In the genomic region with DNA sequence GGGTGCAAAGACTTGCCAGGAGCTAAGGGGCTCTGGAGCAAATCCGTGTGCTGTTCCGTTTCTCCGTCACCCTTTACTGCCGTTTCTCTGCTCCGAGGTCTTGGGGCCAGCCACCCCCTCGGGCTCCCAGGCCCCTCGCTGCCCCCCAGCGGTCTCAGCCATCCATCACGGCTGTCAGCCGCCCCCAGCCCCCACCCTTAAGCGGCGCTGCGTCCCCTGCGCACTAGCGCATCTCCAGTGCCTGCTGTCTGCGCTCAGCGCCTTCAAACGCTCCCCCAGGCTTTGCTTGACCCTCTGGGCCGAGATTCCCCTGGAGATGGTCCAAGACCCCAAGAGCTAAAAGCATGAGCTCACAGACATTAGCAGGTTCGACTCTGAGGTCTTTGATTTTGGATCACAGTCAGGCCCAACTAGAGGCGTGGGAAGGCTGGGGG, we compare ENCODE assay signal across 11 mouse cellular contexts. TPM values are rescaled to one million over a fixed set of nuclear protein-coding genes. Genes with fewer than 3 reads are reported as not detected.
A peak's percentile ranks its signal among the peaks of the same experiment; 100 is the strongest.
DNase-seq lines count a peak whose midpoint lies in the region; ATAC-seq lines count a peak whose summit lies in the region.
"Had no signal": no experiment of that assay in that cellular context is flagged by ENCODE, and none has a peak within 500 bp of the region (broad histone marks: within the 10 kb centered on the region; RNA-seq: fewer than 3 reads in every experiment).

No protein-coding gene starts in this region.

- H3K4me2 ChIP-seq in neural tube, embryonic 11.5 days (ENCODE audit: low read depth) = peak overlapping the region; percentile 56
- H3K4me2 ChIP-seq: liver, embryonic 13.5 days had no signal

- peak overlapping the region; percentile 35 for H3K9ac ChIP-seq in neural tube, embryonic 11.5 days (ENCODE audit: low read length)
- H3K9ac ChIP-seq: liver, embryonic 13.5 days had no signal

- 2% methylated on average over 21 of the region's 21 CpGs for WGBS in neural tube, embryonic 11.5 days
- WGBS in embryonic facial prominence, embryonic 10.5 days = 3% methylated on average over 21 of the region's 21 CpGs

- DNase-seq in neural tube, embryonic 11.5 days (ENCODE audit: low spot score) = no peak
- DNase-seq in neural tube, embryonic 10.5 days (ENCODE audit: extremely low spot score, low spot score) = no peak
- DNase-seq in embryonic facial prominence, embryonic 10.5 days (ENCODE audit: low spot score) = no peak
- DNase-seq in layer of hippocampus, postnatal 36 days = peak; percentile 55 to 58
- DNase-seq in right cerebral cortex, postnatal 4 days = peak; percentile 52
- no peak for DNase-seq in heart, postnatal 14 days
- DNase-seq in spleen, postnatal 10 days (ENCODE audit: low spot score in 2 of 2) = no peak
- DNase-seq: heart, adult 11 months; liver, embryonic 13.5 days had no signal

- H3K9me3 ChIP-seq in neural tube, embryonic 11.5 days (ENCODE audit: control insufficient read depth, low read length) = no peaks in the 10 kb centered on the region
- no peaks in the 10 kb centered on the region for H3K9me3 ChIP-seq in embryonic facial prominence, embryonic 10.5 days
- H3K9me3 ChIP-seq: liver, embryonic 13.5 days had no signal

- H3K4me3 ChIP-seq in neural tube, embryonic 11.5 days (ENCODE audit: low read depth, low read length) = peak overlapping the region; percentile 35
- H3K4me3 ChIP-seq in embryonic facial prominence, embryonic 10.5 days = peak overlapping the region; percentile 56; the same call in 1 of the 2 replicates
- H3K4me3 ChIP-seq: erythroblast, embryonic 14.5 days; liver, embryonic 13.5 days had no signal

- peaks cover 12% of the 10 kb centered on the region; the same call in 1 of the 2 replicates for H3K4me1 ChIP-seq in neural tube, embryonic 11.5 days (ENCODE audit: control insufficient read depth, insufficient read depth, low read length)
- peaks cover 51% of the 10 kb centered on the region for H3K4me1 ChIP-seq in embryonic facial prominence, embryonic 10.5 days
- H3K4me1 ChIP-seq: liver, embryonic 13.5 days had no signal

- intact Hi-C loops in heart, postnatal 14 days (cut with DNase I) = no loop called here

- H3K27ac ChIP-seq in neural tube, embryonic 11.5 days (ENCODE audit: low read depth, low read length) = peak overlapping the region; percentile 58
- no peak overlapping the region for H3K27ac ChIP-seq in embryonic facial prominence, embryonic 10.5 days (replicated peaks)
- H3K27ac ChIP-seq: liver, embryonic 13.5 days had no signal

- no peak for ATAC-seq in neural tube, embryonic 11.5 days (ENCODE audit: insufficient read depth, low FRiP score, low TSS enrichment)

- H3K36me3 ChIP-seq in neural tube, embryonic 11.5 days (ENCODE audit: control insufficient read depth, insufficient read depth, low read length) = no peaks in the 10 kb centered on the region
- H3K36me3 ChIP-seq in embryonic facial prominence, embryonic 10.5 days (replicated peaks) = no peaks in the 10 kb centered on the region
- H3K36me3 ChIP-seq: liver, embryonic 13.5 days had no signal

- H3K27me3 ChIP-seq in neural tube, embryonic 11.5 days (ENCODE audit: control insufficient read depth, insufficient read depth, low read length) = peaks cover 63% of the 10 kb centered on the region
- peaks cover 99% of the 10 kb centered on the region for H3K27me3 ChIP-seq in embryonic facial prominence, embryonic 10.5 days (replicated peaks; ENCODE audit: low read depth, poor library complexity, severe bottlenecking)

RNA-seq across cellular contexts. Expression of gene Slc12a5, which starts 8.8 kb away (rescaled TPM):
- polyA plus RNA-seq in neural tube, embryonic 11.5 days (2014; fragmentation: Nextera tagmentation; extraction: Ambion mirVana) = 6.0 and 6.5 TPM in 2 replicates
- polyA plus RNA-seq in embryonic facial prominence, embryonic 10.5 days (2016; fragmentation: Nextera tagmentation; extraction: Ambion mirVana) = 1.5 and 1.7 TPM in 2 replicates
- 100 to 1,000 TPM; 398 to 404 TPM for total RNA-seq in layer of hippocampus, postnatal 36 days (2021)
- total RNA-seq in heart, postnatal 14 days (2021) = under 1 TPM; 0.73 to 0.91 TPM
- polyA plus RNA-seq: erythroblast, embryonic 14.5 days had no signal

RNA-seq across cellular contexts. Expression of gene Mmp9, which starts 28.8 kb away (rescaled TPM):
- polyA plus RNA-seq in neural tube, embryonic 11.5 days (2014; fragmentation: Nextera tagmentation; extraction: Ambion mirVana) = 1.2 and 2.1 TPM in 2 replicates
- polyA plus RNA-seq in embryonic facial prominence, embryonic 10.5 days (2016; fragmentation: Nextera tagmentation; extraction: Ambion mirVana) = 0.28 and 0.77 TPM in 2 replicates
- total RNA-seq in layer of hippocampus, postnatal 36 days (2021) = 1 to 10 TPM; 2.0 to 2.9 TPM
- under 1 TPM; 0.43 to 0.63 TPM for total RNA-seq in heart, postnatal 14 days (2021)
- total RNA-seq: CH12.LX had no signal
- polyA plus RNA-seq: erythroblast, embryonic 14.5 days had no signal

RNA-seq across cellular contexts. Expression of gene Zfp335, which starts 57.8 kb away (rescaled TPM):
- polyA plus RNA-seq in neural tube, embryonic 11.5 days (2014; fragmentation: Nextera tagmentation; extraction: Ambion mirVana) = 13.9 and 15.4 TPM in 2 replicates
- polyA plus RNA-seq in embryonic facial prominence, embryonic 10.5 days (2016; fragmentation: Nextera tagmentation; extraction: Ambion mirVana) = 17.4 and 18.2 TPM in 2 replicates
- 10 to 100 TPM; 23.8 to 29.7 TPM for total RNA-seq in layer of hippocampus, postnatal 36 days (2021)
- 10 to 100 TPM; 10.7 to 10.8 TPM for total RNA-seq in heart, postnatal 14 days (2021)

Comparison
In these comparisons a context has a peak if more than half of its experiments do, and no peak if none do; other contexts are left out.
1. DNase-seq: peak in layer of hippocampus, postnatal 36 days (2 of 2) and right cerebral cortex, postnatal 4 days (single experiment); none in neural tube, embryonic 11.5 days (single experiment), neural tube, embryonic 10.5 days (single experiment), embryonic facial prominence, embryonic 10.5 days (single experiment), heart, postnatal 14 days (0 of 2) and spleen, postnatal 10 days (0 of 2).
2. RNA of gene Slc12a5, which starts 8.8 kb away (total RNA-seq): 398 to 404 TPM in layer of hippocampus, postnatal 36 days; 0.73 to 0.91 TPM in heart, postnatal 14 days; every median in the first group is over 100 times any median in the second.